Mouse (Mus musculus): ENCODE results near the gene Shtn1.

Shtn1 gene

GRCm38 (mm10) chr19:58975216-58975863 is 100.6 kb downstream of the Shtn1 start:
- intact Hi-C loops (cut with DNase I) = no loop called here

GRCm38 (mm10) chr19:58974126-58974525 is 101.8 kb downstream of the Shtn1 start:
- intact Hi-C loops (cut with DNase I) = no loop called here

GRCm38 (mm10) chr19:58970826-58971225 is 105.1 kb downstream of the Shtn1 start:
- intact Hi-C loops (cut with DNase I) = no loop called here

- intact Hi-C loops (cut with DNase I) = no loop called here
These were observed 107.0 kb downstream of the Shtn1 start for GRCm38 (mm10) chr19:58968731-58969506.

DNA sequence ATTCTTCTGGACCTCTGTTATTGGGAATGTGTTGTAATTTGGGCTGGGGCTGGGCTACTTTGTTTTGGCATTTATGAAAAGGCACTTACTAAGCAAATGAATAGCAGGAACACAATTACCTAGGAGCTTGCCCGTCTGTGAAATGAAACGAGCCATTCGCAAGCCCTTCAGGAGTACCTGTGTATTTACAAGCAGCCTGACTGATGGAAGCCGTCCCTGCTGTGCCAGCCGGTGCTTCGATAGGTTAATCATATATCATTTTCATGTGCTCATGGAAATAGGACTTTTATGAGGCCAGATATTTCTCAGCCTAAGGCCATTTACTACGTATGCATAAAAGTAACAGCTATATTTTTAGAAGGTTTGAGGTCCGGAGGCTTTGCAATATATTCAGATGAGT is 112.9 kb downstream of the Shtn1 start:
- intact Hi-C loops (cut with DNase I) = no loop called here

DNA sequence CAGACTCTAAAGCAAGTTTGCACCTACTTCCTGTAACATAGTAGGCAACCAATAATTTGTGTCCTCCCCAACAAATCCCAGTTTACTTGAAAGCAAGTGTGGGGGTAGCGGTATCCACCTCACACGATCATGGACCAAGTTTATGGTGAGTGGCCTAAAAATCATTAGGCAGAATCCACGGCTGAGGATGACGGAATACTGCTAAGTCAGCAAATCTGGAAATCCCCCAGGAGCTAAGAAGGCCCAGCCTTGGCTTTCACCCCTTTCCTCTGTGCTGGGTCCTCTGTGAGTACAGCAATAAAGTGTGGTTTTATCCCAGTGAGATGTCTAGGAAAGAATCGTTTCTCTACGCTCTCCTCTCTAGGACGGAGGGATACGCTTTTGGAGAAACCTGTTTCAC is 121.1 kb downstream of the Shtn1 start:
- intact Hi-C loops (cut with DNase I) = no loop called here

GRCm38 (mm10) chr19:58952236-58952635 is 123.7 kb downstream of the Shtn1 start:
- intact Hi-C loops (cut with DNase I) = no loop called here

- intact Hi-C loops (cut with DNase I) = no loop called here
These were observed 124.4 kb downstream of the Shtn1 start for GRCm38 (mm10) chr19:58951521-58951920.

DNA sequence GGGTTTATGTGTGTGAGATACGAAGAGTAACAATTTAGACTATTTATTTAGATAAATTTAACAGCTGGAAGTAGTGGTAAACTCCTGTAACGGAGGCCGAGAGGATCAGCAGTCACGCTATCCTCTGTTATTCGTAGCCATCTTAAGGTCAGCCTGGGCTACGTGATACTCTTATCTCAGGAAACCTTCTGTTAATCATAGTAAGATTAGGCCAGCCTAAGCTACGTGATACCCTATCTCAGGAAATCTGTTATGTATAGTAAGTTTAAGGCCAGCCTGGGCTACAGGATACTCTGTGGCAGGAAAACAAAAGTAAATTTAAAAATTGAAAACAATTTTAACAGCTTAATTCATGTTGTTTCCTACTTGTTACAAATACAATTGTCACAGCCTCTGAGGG is 129.9 kb downstream of the Shtn1 start:
- intact Hi-C loops (cut with DNase I) = no loop called here

DNA sequence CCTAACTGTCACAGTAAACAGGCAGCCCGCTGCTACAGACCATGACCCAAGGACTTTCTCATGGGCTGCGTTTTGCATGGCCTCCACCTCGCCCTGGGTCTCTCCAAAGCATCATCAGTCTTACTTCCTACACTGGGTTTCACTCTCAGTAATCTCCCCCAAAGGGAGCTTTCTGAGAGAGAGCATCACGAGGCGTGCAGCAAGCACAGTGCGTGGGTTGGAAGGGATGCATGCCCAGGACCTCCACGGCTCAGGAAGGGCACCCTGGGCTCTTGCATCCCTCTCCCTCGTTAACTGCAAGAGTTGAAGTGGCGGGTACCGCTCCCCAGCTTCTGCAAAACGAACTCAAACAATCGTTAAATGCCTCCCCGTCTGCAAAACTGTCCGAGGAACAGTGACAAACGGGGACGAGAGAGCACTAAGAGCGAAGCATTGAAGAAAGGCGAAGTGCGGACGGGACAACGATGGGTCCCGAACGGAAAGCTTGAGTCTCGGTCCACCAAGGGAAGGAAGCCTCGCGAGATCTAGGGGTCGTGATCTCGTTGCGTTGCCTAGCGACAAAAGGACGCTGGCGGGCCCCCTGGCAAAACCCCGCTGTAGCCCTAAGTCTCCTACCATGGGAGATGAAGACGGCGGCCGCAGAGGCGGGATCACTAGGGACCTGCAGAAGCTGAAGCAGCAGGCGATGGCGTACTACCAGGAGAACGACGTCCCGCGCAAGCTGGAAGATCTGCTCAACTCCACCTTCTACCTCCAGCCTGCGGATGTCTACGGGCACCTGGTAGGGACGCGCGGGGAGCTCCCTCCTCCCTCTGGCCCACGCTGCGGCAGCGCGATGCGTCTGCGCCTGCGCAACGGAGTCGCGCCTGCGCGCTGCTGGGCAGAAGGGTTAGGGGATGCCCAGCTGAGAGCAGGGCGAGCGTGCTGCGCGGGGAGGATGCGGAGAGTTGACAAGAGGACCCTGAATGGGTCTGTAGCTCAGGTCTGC is 132.8 kb downstream of the Shtn1 start, which contains the start of the genes Eno4 and Hspa12a:
Gene Eno4, plus strand, starts transcription at position 585 of the 988 bp plus-strand sequence.
Gene Hspa12a, minus strand, starts transcription at position 814 of the 988 bp plus-strand sequence.
- intact Hi-C loops (cut with DNase I) = no loop called here

DNA sequence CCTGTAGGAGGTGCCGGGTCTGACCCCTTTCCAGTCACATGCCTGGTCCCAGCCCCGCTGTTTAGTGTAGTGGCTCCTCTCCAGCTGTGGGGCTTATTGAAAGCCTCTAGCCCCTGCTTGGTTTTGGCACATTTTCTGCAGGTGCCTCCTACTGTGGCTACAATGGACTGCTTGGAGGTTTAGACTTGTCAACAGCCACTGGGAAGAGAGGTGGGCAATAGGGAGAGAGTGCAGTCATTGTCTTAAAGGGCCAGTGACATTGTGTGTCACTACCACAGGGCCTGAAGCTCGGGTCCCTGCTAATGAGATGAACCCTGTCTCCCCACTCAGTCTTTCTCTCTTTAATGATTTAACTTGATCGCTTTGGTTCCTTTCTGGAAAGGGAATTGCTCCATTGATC is 142.8 kb downstream of the Shtn1 start:
- intact Hi-C loops (cut with DNase I) = no loop called here

DNA sequence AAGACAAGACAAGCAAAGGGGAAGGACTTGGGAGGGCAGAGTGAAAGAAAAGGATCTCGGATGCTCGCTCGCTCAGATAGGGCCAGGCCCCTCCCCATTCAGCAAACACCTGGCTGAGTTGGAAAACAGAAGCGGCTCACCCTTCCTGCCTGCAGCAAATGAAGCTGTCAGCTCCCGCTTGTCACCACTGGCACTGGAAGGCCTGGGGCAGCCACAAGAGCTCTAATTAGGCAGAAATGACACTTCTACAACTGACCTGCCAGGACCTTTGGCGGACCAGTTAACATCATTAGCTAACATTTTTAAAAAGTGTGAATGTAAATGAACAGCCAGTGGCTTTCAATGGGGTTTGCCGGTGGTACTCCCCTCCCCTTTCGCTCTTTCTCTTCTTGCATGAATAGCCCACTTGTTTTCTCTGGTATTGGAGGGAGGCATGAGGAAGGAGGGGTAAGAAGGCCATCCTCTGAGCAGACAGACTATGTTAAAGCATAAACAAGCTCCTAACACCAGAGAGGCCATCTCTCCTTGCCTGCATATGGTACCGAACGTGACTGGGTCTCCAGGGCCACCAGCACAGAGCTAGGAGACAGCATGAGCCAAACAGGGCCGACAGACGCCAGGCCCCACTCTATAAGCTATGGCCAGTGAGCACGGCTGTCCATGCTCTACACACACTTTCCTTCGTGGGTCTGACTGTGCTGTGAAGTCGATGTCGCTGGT is 144.7 kb downstream of the Shtn1 start:
- intact Hi-C loops (cut with DNase I) = no loop called here
